Mouse (Mus musculus) right cerebral cortex, postnatal 14 days (tissue): Measurements from ENCODE around the gene Crbn.

Experiments used
- DNase-seq: peaks from one replicate; pipeline ENCODE4 v3.0.0; 2022

Crbn gene

DNA sequence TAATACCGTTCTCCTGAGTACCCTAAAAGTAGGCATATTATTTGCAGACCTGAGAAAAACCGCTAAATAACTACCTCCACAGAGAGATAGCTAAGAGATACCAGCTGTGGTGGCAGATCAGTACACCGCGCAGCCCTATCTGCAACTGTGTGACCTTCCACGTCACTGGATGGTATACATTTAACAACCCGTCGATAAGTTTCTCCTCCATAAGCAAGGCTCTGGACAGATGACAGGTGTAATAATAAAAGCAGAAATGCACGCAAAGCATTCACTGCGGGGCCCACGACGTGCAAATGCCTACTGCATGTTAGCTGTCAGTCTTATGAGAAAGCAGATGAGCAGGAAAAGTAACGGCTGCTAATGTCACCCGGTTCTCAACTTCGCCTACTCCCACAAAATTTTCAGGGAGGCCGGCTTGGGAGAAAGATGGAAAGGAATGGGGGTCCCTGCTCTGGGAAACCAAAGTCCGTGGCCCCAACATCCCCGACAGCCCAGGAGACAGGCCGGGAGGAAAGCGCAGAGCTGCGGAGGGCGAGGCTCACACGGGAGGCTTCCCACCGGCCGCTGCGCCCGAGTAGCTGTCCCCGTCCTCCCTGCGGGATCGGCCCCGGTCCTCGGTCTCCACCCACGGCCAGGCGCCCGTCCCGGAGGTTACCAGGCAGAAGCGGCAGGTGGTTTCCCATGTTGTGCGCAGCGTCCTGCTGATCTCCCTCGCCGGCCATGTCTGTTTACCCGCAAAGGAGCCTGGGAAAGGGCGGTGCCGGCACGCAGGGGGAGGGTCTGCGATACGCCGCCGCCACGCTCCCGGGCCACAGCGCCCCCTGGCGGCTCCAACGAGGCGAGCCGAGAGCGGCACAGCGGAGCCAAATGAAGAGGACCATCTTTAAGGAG, at the start of gene Crbn:
Gene Crbn (minus strand): TSS at position 745 of the 894 bp plus-strand sequence.
- DNase-seq = peak; percentile 93

DNA sequence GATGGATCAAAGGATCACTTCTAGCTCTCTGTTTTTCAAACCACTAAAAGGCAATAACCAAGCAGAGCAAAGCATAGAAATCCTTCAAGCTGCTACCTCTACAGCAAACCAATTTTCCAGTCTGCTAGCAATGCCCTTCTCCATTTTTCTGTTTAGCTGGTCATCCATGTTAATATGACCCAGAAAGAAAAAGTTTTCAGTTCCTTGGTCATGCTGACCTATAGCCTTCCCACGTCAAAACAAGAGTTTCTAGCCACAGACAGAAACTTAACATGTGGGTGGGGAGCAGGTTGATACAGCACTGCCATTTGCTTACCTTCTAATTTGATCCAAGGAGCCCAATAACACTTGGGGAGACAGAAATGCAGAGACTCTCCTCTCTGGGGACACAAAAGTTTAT, 40.3 kb upstream of the Crbn start:
- DNase-seq = no peak

DNA sequence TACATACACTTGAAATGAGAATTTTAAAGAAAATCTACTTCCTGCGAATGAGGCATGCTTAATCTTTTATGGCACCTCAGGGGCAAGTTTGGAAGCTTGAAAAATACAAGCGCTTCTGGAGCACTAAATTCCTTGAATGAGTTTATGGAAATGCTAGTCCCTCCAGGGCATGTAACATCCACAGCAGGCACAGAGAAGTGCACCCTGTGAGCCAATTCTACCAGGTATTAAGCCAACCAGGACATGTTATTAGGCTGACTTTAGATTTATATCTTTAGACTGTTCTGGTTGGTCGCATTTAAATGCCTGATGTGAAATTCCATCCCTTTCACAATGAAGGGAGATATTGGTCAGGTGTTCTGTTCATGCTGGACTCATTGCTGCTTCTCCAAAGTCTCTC, 38.2 kb upstream of the Crbn start:
- DNase-seq = no peak

DNA sequence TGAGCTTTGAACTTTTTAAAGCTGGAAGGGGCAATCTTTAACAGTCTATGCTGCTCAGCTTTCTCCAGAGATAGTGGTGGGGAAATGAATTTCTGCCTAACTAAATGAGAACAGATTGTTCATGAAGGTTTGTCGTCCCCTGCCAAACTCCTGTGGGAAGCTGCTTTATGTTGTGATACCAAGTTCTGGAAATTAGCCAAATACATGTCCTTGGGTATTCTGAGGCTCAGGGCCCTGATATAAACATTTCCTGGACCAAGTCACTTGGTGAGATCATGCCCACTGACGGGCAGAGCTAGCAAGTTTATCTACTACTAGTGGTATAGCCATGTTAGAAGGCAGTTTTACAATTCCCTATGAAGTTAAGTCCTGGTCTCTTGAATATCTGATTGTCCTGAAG, 35.4 kb upstream of the Crbn start:
- DNase-seq = no peak

DNA sequence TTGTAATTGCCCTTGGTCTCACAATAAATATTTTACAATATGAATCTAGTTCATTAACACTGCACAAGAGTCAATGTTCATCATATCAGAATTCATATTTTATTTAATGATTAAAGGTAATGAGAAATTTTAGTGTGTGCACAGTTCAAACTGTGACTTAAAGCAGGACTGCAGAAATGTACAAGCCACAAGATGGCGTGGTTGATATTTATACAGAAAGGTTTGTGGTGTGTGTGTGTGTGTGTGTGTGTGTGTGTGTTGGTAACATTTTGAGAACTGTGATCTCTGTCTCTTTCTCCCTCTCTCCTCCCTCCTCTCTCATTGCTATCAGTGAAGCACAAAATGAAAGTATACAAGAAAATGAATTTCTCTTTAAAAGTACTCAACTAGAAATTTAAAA, 22.5 kb upstream of the Crbn start:
- DNase-seq = peak; percentile 63

DNA sequence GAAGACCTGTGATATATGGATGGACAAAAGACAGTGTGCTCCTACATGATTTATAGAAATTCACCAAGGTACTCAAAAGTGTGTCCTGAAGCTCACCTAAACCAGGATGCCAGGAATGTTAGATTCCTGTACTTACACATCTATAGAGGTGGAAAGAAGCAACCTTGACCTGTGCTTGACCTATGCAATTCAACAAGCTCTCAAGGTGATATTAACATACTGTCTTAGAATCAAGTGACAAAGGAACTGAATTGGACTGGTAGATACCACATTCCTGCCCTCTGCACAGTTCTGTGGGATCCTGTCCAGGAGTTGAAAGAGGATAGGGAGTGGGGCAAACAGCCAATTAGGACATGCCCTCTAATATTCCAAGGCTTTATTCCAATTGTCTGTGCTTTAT, 20.7 kb upstream of the Crbn start:
- no peak for DNase-seq

DNA sequence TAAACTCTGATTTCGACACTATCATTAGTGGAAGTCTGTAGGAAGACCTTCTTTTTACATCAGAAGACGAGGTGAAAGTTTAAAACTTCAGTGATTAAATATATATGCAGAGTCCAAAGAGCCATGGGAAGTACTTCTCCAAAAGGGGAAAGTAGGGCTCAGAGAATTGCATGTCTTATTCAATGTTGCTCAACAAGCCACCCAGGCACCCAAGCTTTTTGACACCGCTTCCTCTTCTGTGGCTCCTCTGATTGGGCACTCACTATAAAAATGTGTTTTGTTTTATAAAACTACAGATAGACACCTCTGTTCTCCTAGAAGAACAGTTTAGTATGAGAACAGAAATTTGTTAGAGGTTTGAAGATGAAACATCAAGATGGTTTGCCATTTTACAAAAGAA, 20.0 kb upstream of the Crbn start:
- no peak for DNase-seq

DNA sequence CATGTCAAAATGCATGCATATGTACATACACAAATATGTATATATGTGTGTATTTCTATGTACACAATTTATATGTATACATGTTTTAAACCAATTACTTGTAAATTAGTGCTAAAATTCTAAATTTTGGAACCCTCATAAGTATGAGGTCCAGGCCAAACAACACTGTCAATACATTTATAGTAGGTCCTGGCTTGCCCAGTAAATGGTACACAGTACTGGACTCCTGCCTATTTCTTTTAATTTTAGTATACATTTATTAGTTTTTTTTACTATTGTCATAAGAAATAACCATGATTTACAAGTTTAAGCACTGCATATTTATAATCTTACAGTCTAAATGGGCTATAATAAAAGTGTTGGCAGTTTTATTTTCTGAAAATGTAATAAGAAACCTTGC, 19.4 kb upstream of the Crbn start:
- no peak for DNase-seq

DNA sequence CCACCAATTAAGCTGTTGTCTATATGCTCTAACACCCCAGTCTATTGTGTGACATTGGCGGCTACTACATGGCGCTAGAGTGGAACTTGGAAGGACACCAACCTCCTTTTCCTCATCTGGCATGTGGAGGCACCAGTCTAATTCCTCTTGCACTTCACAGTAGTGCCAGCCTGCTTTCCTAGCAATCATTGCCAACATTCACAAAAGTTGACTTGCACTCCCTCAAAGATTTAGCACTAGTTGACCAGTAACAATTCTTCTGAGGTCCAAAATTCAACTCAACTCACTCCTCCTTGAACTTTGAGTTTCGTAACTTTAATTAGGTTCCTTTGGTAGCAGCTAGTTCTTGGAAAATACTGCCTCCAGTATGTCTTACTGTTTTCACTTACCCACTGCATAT, 10.8 kb upstream of the Crbn start:
- no peak for DNase-seq

DNA sequence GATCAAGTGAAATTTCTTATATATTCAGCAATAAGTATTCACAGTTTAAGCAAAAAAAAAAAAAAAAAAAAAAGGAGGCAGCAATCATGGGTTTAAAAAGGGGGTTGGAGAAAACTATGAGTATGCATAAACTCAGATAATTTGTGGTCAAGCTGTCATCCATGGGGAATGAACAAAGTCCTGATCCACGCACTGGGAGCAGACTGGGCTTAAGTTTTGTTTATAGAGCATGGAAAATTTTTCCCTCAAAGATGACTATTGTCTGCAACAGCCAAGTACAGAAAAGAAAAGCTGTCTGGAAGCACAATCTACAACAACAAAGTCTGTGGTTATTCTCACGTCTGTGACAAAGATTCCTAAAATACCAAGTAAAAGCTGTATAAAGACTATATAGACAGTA, 9.3 kb upstream of the Crbn start:
- DNase-seq = no peak

DNA sequence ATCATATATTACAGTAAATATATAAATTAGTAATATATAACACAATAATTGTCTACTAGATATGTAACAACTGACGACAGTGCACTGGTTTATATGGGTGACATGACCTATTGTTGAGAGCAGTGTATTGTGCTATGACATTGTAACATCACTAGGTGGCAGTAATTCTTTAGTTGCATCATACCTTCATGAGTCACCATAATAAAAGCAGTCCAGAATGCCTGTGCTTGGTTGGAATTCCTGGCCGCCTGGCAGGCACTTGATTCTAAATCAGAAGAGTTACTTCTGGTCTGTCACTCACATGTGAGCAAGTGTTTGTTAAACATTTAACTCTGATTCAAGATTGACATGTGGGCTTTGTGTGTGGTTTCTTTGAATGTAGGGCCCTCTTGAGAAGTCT, 5.0 kb upstream of the Crbn start:
- DNase-seq = no peak

DNA sequence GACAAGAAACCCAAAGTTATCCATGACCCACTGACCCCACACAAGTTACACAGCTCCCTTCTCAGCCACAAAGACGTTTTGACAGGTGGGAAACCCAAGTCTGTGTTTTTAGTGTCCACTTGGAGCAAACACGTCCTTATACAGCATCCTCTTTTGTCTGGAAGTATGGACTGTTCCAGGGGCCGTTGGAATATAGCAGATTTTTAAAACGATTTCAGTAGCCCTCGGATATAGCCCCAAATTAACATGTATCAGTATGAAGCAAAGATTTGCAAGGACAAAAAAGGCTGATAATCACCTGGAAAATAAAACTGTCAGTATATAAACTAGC, 315 bp upstream of the Crbn start:
- no peak for DNase-seq

DNA sequence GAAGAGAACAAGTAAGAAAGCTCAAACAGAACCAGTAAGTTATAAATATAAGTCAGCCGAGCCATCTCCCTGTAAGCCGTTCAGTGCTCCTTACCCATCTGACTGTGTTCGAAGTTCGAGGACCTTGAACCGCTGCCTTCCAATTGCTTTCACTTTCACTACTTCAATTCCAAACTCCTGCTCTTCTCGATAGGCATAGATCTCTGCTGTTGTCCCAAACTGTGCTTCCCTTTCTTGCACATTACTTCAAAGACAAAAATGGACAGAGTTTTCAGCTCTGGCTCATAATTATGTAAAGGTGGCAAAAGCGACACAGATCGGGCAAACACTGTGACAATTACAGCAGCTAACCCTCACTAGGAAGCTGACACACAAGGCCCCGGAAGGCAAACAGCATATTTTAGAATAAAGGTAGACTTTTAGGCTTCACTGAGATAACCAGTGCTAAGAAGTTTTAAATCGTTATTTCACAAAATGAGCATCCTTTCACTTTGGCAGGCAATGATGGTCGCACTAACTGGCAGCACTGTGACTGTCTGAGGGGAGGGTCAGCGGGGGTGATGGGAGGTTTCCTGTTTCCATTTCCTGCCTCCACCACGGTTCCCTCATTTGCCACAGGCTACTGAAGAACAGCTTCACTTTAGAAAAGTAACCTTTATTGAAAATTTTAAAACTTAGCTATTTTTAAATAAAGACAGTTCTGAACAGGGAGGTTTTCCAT, 5.6 kb downstream of the Crbn start:
- no peak for DNase-seq

DNA sequence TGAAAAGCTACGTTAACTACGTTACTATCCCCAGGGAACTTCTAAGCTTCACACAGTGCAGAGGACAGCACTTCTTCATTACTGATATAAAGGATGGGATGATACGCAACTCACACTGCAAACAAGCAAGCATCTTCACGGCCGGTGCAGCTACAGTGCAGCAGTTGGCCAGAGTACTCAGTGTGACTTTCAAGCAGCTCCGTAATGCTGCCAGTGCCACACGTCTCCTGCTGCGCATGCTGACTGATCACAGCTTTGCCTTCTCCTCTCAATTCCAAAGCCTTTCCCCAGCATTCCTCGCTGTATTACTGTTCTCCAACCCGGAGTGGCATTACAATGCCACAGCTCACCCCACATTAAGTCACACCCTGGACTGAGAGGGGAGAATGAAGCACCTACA, 6.3 kb downstream of the Crbn start:
- no peak for DNase-seq

DNA sequence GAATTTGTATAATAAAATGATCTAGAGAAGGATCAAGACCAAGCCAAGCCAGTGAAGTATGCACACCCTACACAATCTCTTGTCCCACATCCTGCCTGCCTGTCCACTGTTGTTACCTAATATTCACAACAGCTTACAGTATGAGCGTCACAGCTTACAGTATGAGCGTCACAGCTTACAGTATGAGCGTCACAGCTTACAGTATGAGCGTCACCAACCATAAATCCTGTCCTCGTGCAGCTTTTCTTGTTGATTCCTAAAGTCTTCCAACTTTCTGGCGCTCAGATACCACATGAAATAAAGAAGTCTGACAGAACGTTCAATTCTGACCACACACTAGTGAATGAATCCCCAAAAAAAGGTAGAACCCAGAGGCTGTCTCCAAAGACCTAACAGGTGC, 6.8 kb downstream of the Crbn start:
- no peak for DNase-seq

DNA sequence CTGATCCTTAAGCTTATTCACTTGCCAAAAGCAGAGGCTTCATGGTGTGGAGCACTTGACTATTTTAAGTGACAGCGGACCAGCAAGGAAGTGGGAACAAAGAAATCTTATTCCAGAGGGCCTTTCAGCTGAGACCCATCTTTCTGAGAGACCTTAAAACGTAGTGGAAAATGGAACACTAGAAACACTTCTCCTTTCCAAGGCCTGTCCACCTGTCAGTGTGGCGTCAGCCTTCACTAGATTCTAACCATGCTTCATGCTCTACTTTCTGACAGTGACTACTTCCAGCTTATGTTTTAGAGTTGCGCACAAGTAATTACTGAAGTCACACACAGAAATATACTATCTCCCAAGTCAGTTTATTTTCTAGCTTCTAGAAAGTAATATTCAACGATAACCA, 7.4 kb downstream of the Crbn start:
- DNase-seq = no peak

DNA sequence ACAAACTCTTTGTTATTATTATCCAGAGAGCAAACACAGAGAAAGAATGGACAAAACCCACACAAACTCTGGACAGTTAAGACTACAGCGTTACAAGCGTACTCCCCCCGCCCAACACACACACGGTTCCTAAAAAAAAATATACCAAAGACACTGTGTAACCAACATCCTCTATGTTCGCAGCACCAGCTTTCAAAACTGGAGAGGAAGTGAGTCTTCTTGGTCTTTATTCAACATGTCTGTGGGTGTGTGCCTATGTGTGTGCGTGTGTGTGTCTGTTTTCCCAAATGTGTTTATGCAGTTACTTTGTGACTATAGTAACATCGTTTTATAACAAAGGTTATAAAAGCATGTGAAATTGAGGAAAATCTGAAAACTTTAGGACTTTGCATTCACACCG, 8.4 kb downstream of the Crbn start:
- DNase-seq = no peak

DNA sequence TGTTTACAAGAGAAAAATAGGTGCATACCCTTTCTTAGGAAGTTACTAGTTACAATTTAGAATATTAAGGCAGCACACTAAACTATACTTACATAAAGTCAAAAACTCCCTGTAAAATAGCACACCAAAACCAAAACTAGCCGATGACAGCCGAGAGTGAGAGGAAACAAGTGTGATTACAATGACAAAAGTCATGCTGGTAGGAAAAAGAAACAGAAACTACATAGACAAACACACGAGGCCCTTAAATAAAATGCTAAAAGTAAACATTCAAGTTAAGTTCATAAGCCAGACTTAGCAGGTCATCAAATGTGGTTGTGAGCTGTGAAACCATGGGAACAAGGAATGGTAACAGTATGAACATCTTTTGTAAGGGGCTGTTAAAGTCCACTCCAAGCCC, 12.7 kb downstream of the Crbn start:
- DNase-seq = no peak

DNA sequence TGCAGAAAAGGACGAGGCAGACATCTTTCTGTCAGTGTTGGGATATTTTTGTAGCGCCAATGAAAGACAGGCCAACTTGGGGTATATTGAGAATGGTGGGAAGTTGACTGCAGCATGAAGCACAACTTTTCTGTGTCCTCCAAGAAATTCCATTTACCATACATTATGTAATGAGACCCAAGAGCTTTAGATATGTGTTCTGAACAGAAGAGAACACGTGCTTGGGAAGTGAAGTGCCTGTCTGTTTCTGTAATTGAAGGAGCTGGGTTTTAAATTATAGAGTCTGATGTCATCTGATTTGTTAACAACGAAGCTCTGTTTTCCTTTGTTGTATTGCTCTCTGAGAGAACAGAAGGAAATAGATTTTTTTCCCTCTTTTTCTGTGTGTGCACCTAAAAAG, 29.8 kb downstream of the Crbn start:
- no peak for DNase-seq

DNA sequence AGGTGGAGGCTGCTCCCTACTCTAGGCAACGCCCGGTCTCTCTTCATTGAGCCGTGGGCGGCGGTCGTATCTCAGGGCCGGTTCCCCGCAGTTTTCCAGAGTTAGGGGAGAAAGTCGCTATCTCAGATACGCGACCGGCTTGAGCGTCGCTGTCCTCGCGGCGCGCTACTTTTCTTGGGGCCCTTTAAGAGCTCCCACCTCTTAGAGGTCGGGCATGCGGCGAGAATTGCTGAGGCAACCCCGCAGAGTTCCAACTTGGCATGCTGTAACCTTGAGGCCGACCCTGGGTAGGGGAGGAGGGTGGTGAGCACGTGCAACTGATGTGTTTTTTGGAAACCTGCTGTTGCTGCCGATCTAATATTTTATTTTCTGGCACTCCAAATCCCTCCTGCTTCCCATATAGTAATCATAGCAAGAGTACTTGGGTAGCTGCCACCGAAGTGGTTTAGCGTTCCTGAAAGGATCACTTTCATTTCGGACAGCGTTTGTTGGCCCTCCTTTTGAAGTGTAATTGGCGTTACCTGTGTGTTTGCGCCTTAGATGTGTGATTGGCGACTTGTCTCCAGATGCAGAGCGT, 30.5 kb downstream of the Crbn start:
- DNase-seq = no peak

DNA sequence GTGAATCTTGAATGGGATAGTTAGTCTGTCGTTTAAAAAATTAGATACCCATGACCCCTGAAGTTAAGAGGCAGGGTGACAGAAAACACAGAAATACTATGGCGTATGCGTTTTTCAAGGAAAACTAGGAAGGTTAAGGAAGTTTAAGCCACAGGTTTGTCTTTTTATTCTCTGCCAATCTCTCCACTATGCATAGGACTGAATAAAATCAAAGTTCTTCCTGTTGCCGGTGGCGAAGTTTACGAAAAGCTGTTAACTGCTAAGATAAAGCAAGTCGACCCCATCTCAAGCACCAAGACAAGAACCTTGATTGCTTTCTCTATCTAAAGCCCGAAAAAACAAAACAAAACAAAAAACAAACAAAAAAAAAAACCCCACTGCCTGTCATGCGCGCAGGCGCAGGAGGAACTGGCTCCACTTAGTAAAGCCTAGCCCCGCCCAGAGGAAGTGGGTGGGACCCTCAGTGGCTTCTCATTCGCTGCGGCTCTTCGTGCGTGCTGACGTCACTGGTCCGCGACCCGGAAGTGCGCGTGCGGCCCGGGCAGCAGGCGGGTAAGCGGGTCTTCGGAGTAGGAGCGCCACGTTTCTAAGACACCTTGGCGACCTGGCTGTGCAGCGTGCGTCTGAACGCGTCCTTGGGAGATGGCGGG, 31.1 kb downstream of the Crbn start, which contains the start of gene Trnt1:
Gene Trnt1 (plus strand): TSS at position 481 of the 650 bp plus-strand sequence.
- peak; percentile 98 for DNase-seq

DNA sequence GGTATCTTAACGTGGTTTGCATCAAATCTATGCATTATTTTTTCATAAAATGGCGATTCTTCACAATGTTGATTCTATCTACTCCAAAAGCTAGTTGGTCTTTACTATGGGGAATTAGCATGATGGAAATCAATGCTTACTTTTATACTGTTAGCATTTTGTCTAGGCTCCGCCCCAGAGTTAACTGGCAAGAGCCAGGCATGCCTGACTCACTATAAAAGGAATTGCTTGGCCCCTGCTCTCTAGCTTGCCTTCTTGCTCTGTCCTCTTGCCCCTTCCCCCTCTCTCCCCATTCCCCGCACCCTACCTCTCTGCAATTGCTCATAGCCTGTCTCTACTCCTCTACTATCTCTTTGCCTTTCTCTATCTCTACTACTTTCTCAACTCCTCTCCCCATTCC, 33.1 kb downstream of the Crbn start:
- no peak for DNase-seq

DNA sequence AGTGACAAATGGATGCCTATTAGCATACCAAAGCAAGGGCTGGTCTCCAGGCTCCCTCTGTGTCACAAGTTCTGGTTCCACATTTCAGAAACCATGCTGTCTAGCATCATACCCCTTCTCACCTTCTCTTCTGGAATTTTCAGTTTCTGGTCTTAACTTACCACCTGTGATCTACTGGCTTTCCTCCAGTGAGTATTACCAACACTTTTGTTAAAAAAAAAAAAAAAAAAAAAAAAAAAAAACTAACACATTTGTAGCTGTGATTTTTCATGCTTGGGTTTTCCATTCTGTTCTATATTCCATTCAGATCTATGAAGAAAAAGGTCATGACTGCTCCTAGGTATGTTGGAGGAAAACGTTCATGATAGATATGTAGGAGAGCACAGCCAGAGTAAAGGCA, 34.0 kb downstream of the Crbn start:
- DNase-seq = no peak

DNA sequence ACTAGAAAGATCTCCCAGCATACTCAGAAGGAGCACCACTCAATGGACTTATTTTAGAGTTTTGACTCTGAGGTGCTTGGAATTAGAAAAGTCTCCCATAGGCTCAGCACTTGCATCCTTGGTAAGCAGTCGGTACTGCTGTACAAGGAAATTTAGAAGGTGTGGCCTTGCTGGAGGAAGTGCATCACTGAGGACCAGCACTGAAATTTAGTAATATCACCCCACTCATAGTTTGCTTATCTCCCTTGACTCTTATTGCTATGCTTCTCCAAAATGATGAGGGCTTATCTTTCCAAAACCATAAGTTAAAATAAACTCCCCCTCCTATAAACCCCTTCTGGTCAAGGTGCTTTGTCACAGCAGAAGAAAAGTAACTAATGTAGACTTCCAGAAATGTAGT, 38.4 kb downstream of the Crbn start:
- no peak for DNase-seq
